Mouse (Mus musculus) neural tube, embryonic 10.5 days (tissue): Measurements from ENCODE around the gene Lrsam1.
A peak's percentile ranks its signal among the peaks of the same experiment; 100 is the strongest.
"Not testable (repeated sequence)": the region's sequence is repeated elsewhere in the genome, so short reads cannot be mapped to it uniquely, and the experiment has no call there.

Source experiments
- DNase-seq: peaks from one replicate; pipeline ENCODE4 v3.0.0-alpha.2; 2017; ENCODE audit warnings: low spot score; ENCODE audit errors: extremely low spot score

Lrsam1 gene

GRCm38 (mm10) chr2:32961192-32961995 lies at the start of gene Lrsam1, which contains the start of gene Rpl12:
Gene Lrsam1, minus strand, starts transcription at chr2:32961614.
Gene Rpl12, plus strand, starts transcription at chr2:32961559.
- peak; percentile 97 for DNase-seq

GRCm38 (mm10) chr2:33009055-33009454 lies 47.6 kb upstream of the Lrsam1 start:
- DNase-seq, result not testable (repeated sequence)

- no peak for DNase-seq
These were observed 43.6 kb upstream of the Lrsam1 start for GRCm38 (mm10) chr2:33005041-33005440.

GRCm38 (mm10) chr2:33002144-33002543 lies 40.7 kb upstream of the Lrsam1 start:
- no peak for DNase-seq

- DNase-seq, result no peak
These were observed 38.3 kb upstream of the Lrsam1 start for GRCm38 (mm10) chr2:32999752-33000151.

- DNase-seq, result no peak
These were observed 36.4 kb upstream of the Lrsam1 start for GRCm38 (mm10) chr2:32997792-32998191.

GRCm38 (mm10) chr2:32997081-32997480 lies 35.7 kb upstream of the Lrsam1 start:
- DNase-seq, result no peak

GRCm38 (mm10) chr2:32992130-32992529 lies 30.7 kb upstream of the Lrsam1 start:
- no peak for DNase-seq

GRCm38 (mm10) chr2:32990167-32990832 lies 28.9 kb upstream of the Lrsam1 start:
- DNase-seq, result no peak

- no peak for DNase-seq
These were observed 28.0 kb upstream of the Lrsam1 start for GRCm38 (mm10) chr2:32989376-32989775.

- DNase-seq, result no peak
These were observed 24.4 kb upstream of the Lrsam1 start for GRCm38 (mm10) chr2:32985844-32986243.

- DNase-seq, result no peak
These were observed 22.2 kb upstream of the Lrsam1 start for GRCm38 (mm10) chr2:32983617-32984016.

- no peak for DNase-seq
These were observed 21.3 kb upstream of the Lrsam1 start for GRCm38 (mm10) chr2:32982700-32983099.

GRCm38 (mm10) chr2:32981725-32982271 lies 20.4 kb upstream of the Lrsam1 start, which contains the start of gene Slc2a8:
Gene Slc2a8, minus strand, starts transcription at chr2:32982083.
- DNase-seq, result peak; percentile 92

GRCm38 (mm10) chr2:32981281-32981680 lies 19.9 kb upstream of the Lrsam1 start:
- DNase-seq, result no peak

- no peak for DNase-seq
These were observed 18.3 kb upstream of the Lrsam1 start for GRCm38 (mm10) chr2:32979675-32980074.

- DNase-seq, result no peak
These were observed 17.3 kb upstream of the Lrsam1 start for GRCm38 (mm10) chr2:32978675-32979074.

GRCm38 (mm10) chr2:32977114-32977513 lies 15.7 kb upstream of the Lrsam1 start:
- no peak for DNase-seq

- no peak for DNase-seq
These were observed 12.8 kb upstream of the Lrsam1 start for GRCm38 (mm10) chr2:32974216-32974615.

- DNase-seq, result no peak
These were observed 9.8 kb upstream of the Lrsam1 start for GRCm38 (mm10) chr2:32971235-32971634.

GRCm38 (mm10) chr2:32969326-32969725 lies 7.9 kb upstream of the Lrsam1 start:
- no peak for DNase-seq

GRCm38 (mm10) chr2:32968024-32968614 lies 6.7 kb upstream of the Lrsam1 start:
- no peak for DNase-seq
